Mouse (Mus musculus): ENCODE measurements at regions not wholly inside any gene's neighbourhood (a gene's known extent, or its start where the extent isn't known, plus 50 kb on each side); places are given as distances from the start of the nearest gene placed in this dataset.

DNA sequence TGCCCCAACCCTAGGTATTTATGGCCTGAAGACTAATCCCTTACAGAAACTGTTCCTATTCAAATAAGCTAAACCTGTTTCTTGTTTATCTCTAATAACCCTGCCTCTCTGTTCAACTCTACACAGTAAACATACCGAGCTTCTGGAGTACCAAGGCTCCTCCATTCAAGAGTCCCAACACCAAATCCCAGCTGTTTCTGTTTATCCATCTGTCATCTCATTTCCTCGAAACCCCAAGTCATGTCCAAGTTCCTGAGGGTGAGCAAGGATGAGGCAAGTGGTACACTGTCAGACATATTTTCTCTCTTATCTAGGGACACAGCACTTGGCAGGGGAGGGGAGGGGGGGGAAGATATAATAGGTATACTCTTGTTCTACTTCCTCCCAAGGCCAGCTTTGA lies 274.6 kb downstream of the Rnf152 start:
- no peak for DNase-seq (ENCODE audit: low spot score in 2 of 2)

DNA sequence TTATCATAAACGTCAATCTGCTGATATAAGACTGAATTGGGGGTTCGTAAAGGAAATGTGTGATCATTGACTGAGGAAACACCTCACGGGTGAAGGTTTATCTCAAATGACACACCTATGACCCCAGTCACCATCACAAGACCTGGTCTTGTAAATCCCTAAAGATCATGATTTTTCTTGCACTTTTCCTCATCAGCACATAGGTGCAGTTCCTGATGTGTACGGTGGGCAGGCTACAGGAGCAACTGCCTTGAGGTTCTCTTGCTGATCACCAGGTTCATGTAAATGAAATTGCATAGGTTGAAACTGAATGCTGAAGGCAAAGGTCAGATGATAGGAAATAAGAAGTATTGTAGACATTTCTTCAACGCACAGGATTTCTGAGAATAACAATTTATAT lies 277.1 kb downstream of the Rnf152 start:
- DNase-seq (ENCODE audit: low spot score in 2 of 2) = no peak

GRCm38 (mm10) chr1:105075728-105076127 lies 280.8 kb downstream of the Rnf152 start:
- no peak for DNase-seq (ENCODE audit: low spot score in 2 of 2)

DNA sequence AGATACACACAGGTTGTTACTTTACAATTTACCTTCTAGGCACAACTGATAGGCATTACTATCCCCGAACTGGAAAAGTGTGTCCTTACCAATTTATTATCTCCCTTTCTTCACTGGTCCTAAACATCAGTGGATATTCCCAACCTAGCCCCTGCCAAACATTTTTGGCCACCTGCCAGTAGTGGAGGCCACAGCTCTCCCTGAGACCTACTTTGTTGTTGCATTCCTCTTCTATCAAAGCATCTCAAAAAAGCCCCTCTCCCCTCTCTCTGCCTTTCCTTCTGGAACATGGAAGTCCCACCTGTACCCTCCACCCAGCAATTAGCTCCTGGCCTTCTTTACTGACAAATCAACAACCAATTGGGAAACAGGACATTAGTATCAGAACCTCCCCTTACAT lies 282.2 kb downstream of the Rnf152 start:
- no peak for DNase-seq (ENCODE audit: low spot score in 2 of 2)

DNA sequence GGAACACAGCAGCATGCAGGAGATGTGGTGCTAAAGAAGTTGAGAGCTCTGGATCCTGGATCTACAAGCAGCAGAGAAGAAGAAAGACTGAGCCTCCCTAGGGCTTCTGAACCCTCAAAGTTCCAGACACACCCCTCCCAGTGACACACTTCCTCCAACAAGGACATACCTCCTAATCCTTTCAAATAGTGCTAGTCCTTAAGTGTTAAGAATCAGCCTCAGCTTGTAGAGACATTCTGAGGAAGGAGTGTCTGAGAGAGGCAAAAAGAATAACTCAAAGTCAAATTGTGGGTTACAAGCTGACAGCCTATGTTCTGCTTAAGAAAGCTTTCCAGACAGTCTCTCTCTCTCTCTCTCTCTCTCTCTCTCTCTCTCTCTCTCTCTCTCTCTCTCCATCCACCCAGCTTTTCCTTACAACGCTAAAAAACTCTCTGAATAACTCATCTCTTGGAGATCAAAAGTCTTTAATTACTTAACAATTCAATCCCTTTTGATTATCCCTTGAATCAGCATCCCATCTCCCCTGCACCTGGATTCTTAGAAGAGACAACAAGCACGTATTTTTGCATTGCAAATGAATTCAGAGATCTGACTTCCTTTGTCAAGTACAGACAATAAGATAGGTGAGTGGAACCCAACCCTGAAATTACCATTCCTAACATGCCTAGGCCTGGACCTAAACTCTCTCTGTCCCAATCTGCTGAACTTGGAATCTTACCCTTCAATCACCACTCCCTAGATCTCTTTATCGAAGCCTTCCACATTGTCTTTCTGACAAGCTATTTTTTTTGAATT lies 285.7 kb downstream of the Rnf152 start:
- DNase-seq (ENCODE audit: low spot score in 2 of 2) = no peak

- DNase-seq (ENCODE audit: low spot score in 2 of 2) = no peak
Observed at GRCm38 (mm10) chr1:105067902-105068301, 288.6 kb downstream of the Rnf152 start.

- DNase-seq (ENCODE audit: low spot score in 2 of 2) = no peak
Observed at GRCm38 (mm10) chr1:105067049-105067795, 289.3 kb downstream of the Rnf152 start.

- DNase-seq (ENCODE audit: low spot score in 2 of 2) = no peak
Observed at GRCm38 (mm10) chr1:105050584-105051363, 282.4 kb downstream of the Cdh20 start.
